Mouse (Mus musculus) limb, embryonic 12.5 days (tissue): ENCODE results near the gene Os9. TPM values are rescaled to one million over a fixed set of nuclear protein-coding genes. Genes with fewer than 3 reads are reported as not detected.
A peak's percentile ranks its signal among the peaks of the same experiment; 100 is the strongest.

Experiments
- ATAC-seq: fragments of 200-750 bp; cut with Nextera tagmentation; 2 replicates; pipeline ENCODE4 v1.8.0; 2017; ENCODE audit warnings: low read depth, moderate TSS enrichment; ENCODE audit not compliant: insufficient number of reproducible peaks, insufficient read depth, low FRiP score, low TSS enrichment
- H3K27ac ChIP-seq: fragments of 300-500 bp; sonication (generic); 2 replicates; pipeline ENCODE4 v1.5.1; 2016; ENCODE audit warnings: mild to moderate bottlenecking, moderate library complexity
- H3K27me3 ChIP-seq: fragments of 300-500 bp; sonication (generic); 2 replicates; pipeline ENCODE4 v1.6.1; 2016; ENCODE audit warnings: mild to moderate bottlenecking, moderate library complexity
- H3K36me3 ChIP-seq: fragments of 300-500 bp; sonication (generic); 2 replicates; pipeline ENCODE4 v1.6.1; 2016; ENCODE audit warnings: mild to moderate bottlenecking, moderate library complexity
- H3K4me1 ChIP-seq: fragments of 300-500 bp; sonication (generic); replicated peaks from 2 replicates; pipeline ENCODE4 v1.6.1; 2016
- H3K4me2 ChIP-seq: fragments of 300-500 bp; sonication (generic); 2 replicates; pipeline ENCODE4 v1.6.1; 2016; ENCODE audit warnings: mild to moderate bottlenecking, moderate library complexity
- H3K4me3 ChIP-seq: fragments of 300-500 bp; sonication (generic); replicated peaks from 2 replicates; pipeline ENCODE4 v1.5.1; 2016; ENCODE audit warnings: mild to moderate bottlenecking
- H3K9ac ChIP-seq: fragments of 300-500 bp; sonication (generic); replicated peaks from 2 replicates; pipeline ENCODE4 v1.6.1; 2016; ENCODE audit warnings: mild to moderate bottlenecking, moderate library complexity
- H3K9me3 ChIP-seq: fragments of 300-500 bp; sonication (generic); 2 replicates; pipeline ENCODE4 v1.6.1; 2016; ENCODE audit warnings: mild to moderate bottlenecking, moderate library complexity
- WGBS: fragments of 180-500 bp; shearing (Covaris S2); methylation state at CpG from one replicate; pipeline ENCODE4 v1.1.7; 2016; 5-methylcytosine and 5-hydroxymethylcytosine counted together
- polyA plus RNA-seq: library from polyadenylated mRNA; unstranded; fragments of >200 nt; fragmentation: Nextera tagmentation; extraction: Ambion mirVana; gene quantifications from 2 replicates; pipeline ENCODE4 v1.2.1, GENCODE M21; 2016

The Os9 gene
- polyA plus RNA-seq, 1 experiment from 2014 or later = 58.7 TPM

GRCm38 (mm10) chr10:127129431-127129830 lies 8.5 kb upstream of the Os9 start:
- no peak for ATAC-seq
- H3K27ac ChIP-seq = no peak overlapping the region
- H3K9me3 ChIP-seq = no peaks in the 10 kb centered on the region
- H3K36me3 ChIP-seq = no peaks in the 10 kb centered on the region
- WGBS = 72% methylated on average over 4 of the region's 4 CpGs
- H3K9ac ChIP-seq = no peak overlapping the region
- no peak overlapping the region for H3K4me2 ChIP-seq
- H3K4me3 ChIP-seq = no peak overlapping the region
- H3K27me3 ChIP-seq = no peaks in the 10 kb centered on the region
- H3K4me1 ChIP-seq = no peaks in the 10 kb centered on the region

GRCm38 (mm10) chr10:127127711-127128279 lies 6.9 kb upstream of the Os9 start:
- Histone ChIP-seq H3K4me1 (peaks cover 2% of the 10 kb centered on the region; the same call in 1 of the 2 replicates), H3K9ac (no peak overlapping the region), H3K4me2 (no peak overlapping the region), H3K9me3 (no peaks in the 10 kb centered on the region), H3K4me3 (no peak overlapping the region), H3K27me3 (no peaks in the 10 kb centered on the region), H3K36me3 (no peaks in the 10 kb centered on the region), H3K27ac (no peak overlapping the region)
- WGBS = 79% methylated on average over 7 of the region's 7 CpGs
- ATAC-seq = no peak

GRCm38 (mm10) chr10:127126579-127126978 lies 5.6 kb upstream of the Os9 start:
- ATAC-seq = no peak
- peaks cover 5% of the 10 kb centered on the region; the same call in 1 of the 2 replicates for H3K4me1 ChIP-seq
- no peak overlapping the region for H3K4me2 ChIP-seq
- H3K9ac ChIP-seq = no peak overlapping the region
- H3K4me3 ChIP-seq = no peak overlapping the region
- no peaks in the 10 kb centered on the region for H3K9me3 ChIP-seq
- H3K27ac ChIP-seq = no peak overlapping the region
- no peaks in the 10 kb centered on the region for H3K36me3 ChIP-seq
- no peaks in the 10 kb centered on the region for H3K27me3 ChIP-seq
- WGBS = 89% methylated on average over 5 of the region's 5 CpGs

GRCm38 (mm10) chr10:127125210-127126001 lies 4.5 kb upstream of the Os9 start:
- Histone ChIP-seq H3K4me3 (no peak overlapping the region), H3K27ac (no peak overlapping the region), H3K27me3 (no peaks in the 10 kb centered on the region), H3K36me3 (no peaks in the 10 kb centered on the region), H3K4me2 (no peak overlapping the region), H3K9ac (no peak overlapping the region), H3K9me3 (no peaks in the 10 kb centered on the region), H3K4me1 (peaks cover 7% of the 10 kb centered on the region)
- ATAC-seq = no peak
- 75% methylated on average over 9 of the region's 9 CpGs for WGBS

GRCm38 (mm10) chr10:127123436-127123805 lies 2.5 kb upstream of the Os9 start:
- Histone ChIP-seq H3K4me1 (peaks cover 13% of the 10 kb centered on the region), H3K36me3 (peaks cover 9% of the 10 kb centered on the region), H3K27ac (no peak overlapping the region), H3K9ac (no peak overlapping the region), H3K4me3 (peak overlapping the region; percentile 32), H3K9me3 (no peaks in the 10 kb centered on the region), H3K4me2 (peak overlapping the region; percentile 59), H3K27me3 (no peaks in the 10 kb centered on the region)
- WGBS = 13% methylated on average over 4 of the region's 4 CpGs
- no peak for ATAC-seq

- Histone ChIP-seq H3K27ac (0 out of 2 replicates have a peak overlapping the region, but pooled peaks have one; percentile 17), H3K4me2 (peak overlapping the region; percentile 59), H3K4me1 (peaks cover 13% of the 10 kb centered on the region), H3K9me3 (no peaks in the 10 kb centered on the region), H3K4me3 (peak overlapping the region; percentile 32), H3K27me3 (no peaks in the 10 kb centered on the region), H3K36me3 (peaks cover 14% of the 10 kb centered on the region), H3K9ac (no peak overlapping the region)
- WGBS = 12% methylated on average over 13 of the region's 13 CpGs
- ATAC-seq = no peak
These were observed 2.0 kb upstream of the Os9 start for GRCm38 (mm10) chr10:127122784-127123435.

GRCm38 (mm10) chr10:127122018-127122417 lies 1.1 kb upstream of the Os9 start:
- H3K4me2 ChIP-seq = no peak overlapping the region
- no peak for ATAC-seq
- 88% methylated on average over 3 of the region's 3 CpGs for WGBS

GRCm38 (mm10) chr10:127120301-127121065 lies 448 bp downstream of the Os9 start:
- H3K9ac ChIP-seq = peak overlapping the region; percentile 71
- peak overlapping the region; percentile 83 for H3K4me3 ChIP-seq
- H3K27me3 ChIP-seq = no peaks in the 10 kb centered on the region
- H3K36me3 ChIP-seq = peaks cover 38% of the 10 kb centered on the region
- peak; percentile 34 for ATAC-seq
- H3K9me3 ChIP-seq = no peaks in the 10 kb centered on the region
- peaks cover 13% of the 10 kb centered on the region for H3K4me1 ChIP-seq
- H3K4me2 ChIP-seq = peak overlapping the region; percentile 97
- no peak overlapping the region for H3K27ac ChIP-seq
- 3% methylated on average over 34 of the region's 34 CpGs for WGBS

More at GRCm38 (mm10) chr10:127122018-127122417, 1.1 kb upstream of the Os9 start:
- Histone ChIP-seq H3K4me3 (no peak overlapping the region), H3K9ac (no peak overlapping the region), H3K4me1 (peaks cover 13% of the 10 kb centered on the region), H3K27me3 (no peaks in the 10 kb centered on the region), H3K9me3 (no peaks in the 10 kb centered on the region), H3K27ac (no peak overlapping the region), H3K36me3 (peaks cover 23% of the 10 kb centered on the region)

GRCm38 (mm10) chr10:127119229-127119628 lies 1.7 kb downstream of the Os9 start:
- WGBS = 88% methylated on average over 10 of the region's 10 CpGs
- peaks cover 13% of the 10 kb centered on the region for H3K4me1 ChIP-seq
- peaks cover 43% of the 10 kb centered on the region for H3K36me3 ChIP-seq
- H3K9ac ChIP-seq = no peak overlapping the region
- no peak overlapping the region for H3K4me2 ChIP-seq
- no peak for ATAC-seq
- H3K4me3 ChIP-seq = no peak overlapping the region
- H3K27ac ChIP-seq = no peak overlapping the region
- H3K9me3 ChIP-seq = no peaks in the 10 kb centered on the region
- no peaks in the 10 kb centered on the region for H3K27me3 ChIP-seq

- Histone ChIP-seq H3K36me3 (peaks cover 43% of the 10 kb centered on the region), H3K4me1 (peaks cover 13% of the 10 kb centered on the region), H3K9me3 (no peaks in the 10 kb centered on the region), H3K4me2 (no peak overlapping the region), H3K27me3 (no peaks in the 10 kb centered on the region), H3K27ac (no peak overlapping the region), H3K4me3 (no peak overlapping the region), H3K9ac (no peak overlapping the region)
- ATAC-seq = no peak
- 89% methylated on average over 11 of the region's 11 CpGs for WGBS
These were observed 2.5 kb downstream of the Os9 start for GRCm38 (mm10) chr10:127118470-127118869.

- 82% methylated on average over 2 of the region's 2 CpGs for WGBS
- Histone ChIP-seq H3K4me1 (peaks cover 3% of the 10 kb centered on the region), H3K4me2 (no peak overlapping the region), H3K27me3 (no peaks in the 10 kb centered on the region), H3K27ac (no peak overlapping the region), H3K9me3 (no peaks in the 10 kb centered on the region), H3K4me3 (no peak overlapping the region), H3K36me3 (peaks cover 64% of the 10 kb centered on the region), H3K9ac (no peak overlapping the region)
- no peak for ATAC-seq
These were observed 5.9 kb downstream of the Os9 start for GRCm38 (mm10) chr10:127115068-127115467.
